Mouse (Mus musculus): ENCODE data around the gene Mettl13.

Mettl13 gene

GRCm38 (mm10) chr1:162548016-162548916 lies at the start of gene Mettl13:
TSS of gene Mettl13 (minus strand) at chr1:162548551.
- H3K36me3 ChIP-seq (ENCODE audit: control insufficient read depth, insufficient read depth, low read length, poor library complexity, severe bottlenecking), result peaks cover 4% of the 10 kb centered on the region; the same call in 1 of the 2 replicates
- no peaks in the 10 kb centered on the region for H3K27me3 ChIP-seq (ENCODE audit: control insufficient read depth, insufficient read depth, low read length, poor library complexity, severe bottlenecking)
- DNase-seq (ENCODE audit: low read depth, low spot score), result peak; percentile 94

GRCm38 (mm10) chr1:162597379-162598102 lies 49.2 kb upstream of the Mettl13 start:
- Histone ChIP-seq H3K27me3 (ENCODE audit: control insufficient read depth, insufficient read depth, low read length, poor library complexity, severe bottlenecking) (no peaks in the 10 kb centered on the region), H3K36me3 (ENCODE audit: control insufficient read depth, insufficient read depth, low read length, poor library complexity, severe bottlenecking) (peaks cover 6% of the 10 kb centered on the region; the same call in 1 of the 2 replicates)
- no peak for DNase-seq (ENCODE audit: low read depth, low spot score)

- H3K36me3 ChIP-seq (ENCODE audit: control insufficient read depth, insufficient read depth, low read length, poor library complexity, severe bottlenecking), result peaks cover 7% of the 10 kb centered on the region
- no peak for DNase-seq (ENCODE audit: low read depth, low spot score)
These were observed 42.2 kb upstream of the Mettl13 start for GRCm38 (mm10) chr1:162590415-162590997.

GRCm38 (mm10) chr1:162589443-162589842 lies 41.1 kb upstream of the Mettl13 start:
- DNase-seq (ENCODE audit: low read depth, low spot score), result no peak
- no peaks in the 10 kb centered on the region for H3K27me3 ChIP-seq (ENCODE audit: control insufficient read depth, insufficient read depth, low read length, poor library complexity, severe bottlenecking)
- peaks cover 9% of the 10 kb centered on the region for H3K36me3 ChIP-seq (ENCODE audit: control insufficient read depth, insufficient read depth, low read length, poor library complexity, severe bottlenecking)

More at GRCm38 (mm10) chr1:162590415-162590997, 42.2 kb upstream of the Mettl13 start:
- no peaks in the 10 kb centered on the region for H3K27me3 ChIP-seq (ENCODE audit: control insufficient read depth, insufficient read depth, low read length, poor library complexity, severe bottlenecking)

GRCm38 (mm10) chr1:162588606-162589005 lies 40.3 kb upstream of the Mettl13 start:
- Histone ChIP-seq H3K27me3 (ENCODE audit: control insufficient read depth, insufficient read depth, low read length, poor library complexity, severe bottlenecking) (no peaks in the 10 kb centered on the region), H3K36me3 (ENCODE audit: control insufficient read depth, insufficient read depth, low read length, poor library complexity, severe bottlenecking) (peaks cover 9% of the 10 kb centered on the region)
- DNase-seq (ENCODE audit: low read depth, low spot score), result no peak

GRCm38 (mm10) chr1:162586282-162586681 lies 37.9 kb upstream of the Mettl13 start:
- DNase-seq (ENCODE audit: low read depth, low spot score), result no peak
- Histone ChIP-seq H3K36me3 (ENCODE audit: control insufficient read depth, insufficient read depth, low read length, poor library complexity, severe bottlenecking) (peaks cover 14% of the 10 kb centered on the region), H3K27me3 (ENCODE audit: control insufficient read depth, insufficient read depth, low read length, poor library complexity, severe bottlenecking) (no peaks in the 10 kb centered on the region)

GRCm38 (mm10) chr1:162582884-162583283 lies 34.5 kb upstream of the Mettl13 start:
- DNase-seq (ENCODE audit: low read depth, low spot score), result no peak
- Histone ChIP-seq H3K27me3 (ENCODE audit: control insufficient read depth, insufficient read depth, low read length, poor library complexity, severe bottlenecking) (no peaks in the 10 kb centered on the region), H3K36me3 (ENCODE audit: control insufficient read depth, insufficient read depth, low read length, poor library complexity, severe bottlenecking) (peaks cover 9% of the 10 kb centered on the region)

- peak; percentile 18 for DNase-seq (ENCODE audit: low read depth, low spot score)
These were observed 26.7 kb upstream of the Mettl13 start for GRCm38 (mm10) chr1:162575098-162575497.

GRCm38 (mm10) chr1:162570931-162571601 lies 22.7 kb upstream of the Mettl13 start:
- Histone ChIP-seq H3K27me3 (ENCODE audit: control insufficient read depth, insufficient read depth, low read length, poor library complexity, severe bottlenecking) (no peaks in the 10 kb centered on the region), H3K36me3 (ENCODE audit: control insufficient read depth, insufficient read depth, low read length, poor library complexity, severe bottlenecking) (peaks cover 5% of the 10 kb centered on the region)
- peak; percentile 89 for DNase-seq (ENCODE audit: low read depth, low spot score)

More at GRCm38 (mm10) chr1:162575098-162575497, 26.7 kb upstream of the Mettl13 start:
- Histone ChIP-seq H3K27me3 (ENCODE audit: control insufficient read depth, insufficient read depth, low read length, poor library complexity, severe bottlenecking) (no peaks in the 10 kb centered on the region), H3K36me3 (ENCODE audit: control insufficient read depth, insufficient read depth, low read length, poor library complexity, severe bottlenecking) (peaks cover 13% of the 10 kb centered on the region)

GRCm38 (mm10) chr1:162570260-162570748 lies 22.0 kb upstream of the Mettl13 start, which contains the start of gene Vamp4:
TSS of gene Vamp4 (plus strand) at chr1:162570515.
- Histone ChIP-seq H3K27me3 (ENCODE audit: control insufficient read depth, insufficient read depth, low read length, poor library complexity, severe bottlenecking) (no peaks in the 10 kb centered on the region), H3K36me3 (ENCODE audit: control insufficient read depth, insufficient read depth, low read length, poor library complexity, severe bottlenecking) (peaks cover 5% of the 10 kb centered on the region)
- peak; percentile 94 for DNase-seq (ENCODE audit: low read depth, low spot score)

GRCm38 (mm10) chr1:162567351-162567750 lies 19.0 kb upstream of the Mettl13 start:
- no peaks in the 10 kb centered on the region for H3K36me3 ChIP-seq (ENCODE audit: control insufficient read depth, insufficient read depth, low read length, poor library complexity, severe bottlenecking)
- DNase-seq (ENCODE audit: low read depth, low spot score), result no peak
- peaks cover 3% of the 10 kb centered on the region; the same call in 1 of the 2 replicates for H3K27me3 ChIP-seq (ENCODE audit: control insufficient read depth, insufficient read depth, low read length, poor library complexity, severe bottlenecking)

- no peaks in the 10 kb centered on the region for H3K36me3 ChIP-seq (ENCODE audit: control insufficient read depth, insufficient read depth, low read length, poor library complexity, severe bottlenecking)
- H3K27me3 ChIP-seq (ENCODE audit: control insufficient read depth, insufficient read depth, low read length, poor library complexity, severe bottlenecking), result peaks cover 3% of the 10 kb centered on the region; the same call in 1 of the 2 replicates
- DNase-seq (ENCODE audit: low read depth, low spot score), result peak; percentile 29
These were observed 16.6 kb upstream of the Mettl13 start for GRCm38 (mm10) chr1:162564992-162565391.

- Histone ChIP-seq H3K27me3 (ENCODE audit: control insufficient read depth, insufficient read depth, low read length, poor library complexity, severe bottlenecking) (peaks cover 3% of the 10 kb centered on the region; the same call in 1 of the 2 replicates), H3K36me3 (ENCODE audit: control insufficient read depth, insufficient read depth, low read length, poor library complexity, severe bottlenecking) (no peaks in the 10 kb centered on the region)
- DNase-seq (ENCODE audit: low read depth, low spot score), result no peak
These were observed 14.9 kb upstream of the Mettl13 start for GRCm38 (mm10) chr1:162563236-162563635.

GRCm38 (mm10) chr1:162554193-162554592 lies 5.8 kb upstream of the Mettl13 start:
- Histone ChIP-seq H3K36me3 (ENCODE audit: control insufficient read depth, insufficient read depth, low read length, poor library complexity, severe bottlenecking) (no peaks in the 10 kb centered on the region), H3K27me3 (ENCODE audit: control insufficient read depth, insufficient read depth, low read length, poor library complexity, severe bottlenecking) (no peaks in the 10 kb centered on the region)
- no peak for DNase-seq (ENCODE audit: low read depth, low spot score)
